Mouse (Mus musculus) MEL-GATA-1-ER (cell line): ENCODE results near the gene Rev1.
"Not testable (repeated sequence)": the region's sequence is repeated elsewhere in the genome, so short reads cannot be mapped to it uniquely, and the experiment has no call there.

Source experiments
- DNase-seq: peaks from one replicate; pipeline ENCODE4 v3.0.0-alpha.2; 2012; ENCODE audit warnings: low read depth; ENCODE audit errors: extremely low read depth

Gene Rev1

GRCm38 (mm10) chr1:38071326-38071725 lies 58.3 kb downstream of the Rev1 start:
- DNase-seq, result no peak

GRCm38 (mm10) chr1:38067276-38067675 lies 62.3 kb downstream of the Rev1 start:
- DNase-seq, result no peak

- DNase-seq, result not testable (repeated sequence)
Measured at GRCm38 (mm10) chr1:38062156-38062555, 67.4 kb downstream of the Rev1 start.

GRCm38 (mm10) chr1:38058417-38058816 lies 71.2 kb downstream of the Rev1 start:
- no peak for DNase-seq

- no peak for DNase-seq
Measured at GRCm38 (mm10) chr1:38055176-38055575, 74.4 kb downstream of the Rev1 start.

GRCm38 (mm10) chr1:38049562-38049961 lies 80.0 kb downstream of the Rev1 start:
- no peak for DNase-seq

GRCm38 (mm10) chr1:38048121-38048520 lies 81.5 kb downstream of the Rev1 start:
- DNase-seq, result no peak

- no peak for DNase-seq
Measured at GRCm38 (mm10) chr1:38038898-38039297, 90.7 kb downstream of the Rev1 start.

- DNase-seq, result no peak
Measured at GRCm38 (mm10) chr1:38037375-38037774, 92.2 kb downstream of the Rev1 start.

GRCm38 (mm10) chr1:38035521-38035920 lies 94.1 kb downstream of the Rev1 start:
- DNase-seq, result no peak

GRCm38 (mm10) chr1:38031391-38031790 lies 98.2 kb downstream of the Rev1 start:
- DNase-seq, result no peak

GRCm38 (mm10) chr1:38027301-38027700 lies 102.3 kb downstream of the Rev1 start:
- DNase-seq, result no peak

- no peak for DNase-seq
Measured at GRCm38 (mm10) chr1:38014551-38015203, 114.9 kb downstream of the Rev1 start.

- no peak for DNase-seq
Measured at GRCm38 (mm10) chr1:38012509-38012908, 117.1 kb downstream of the Rev1 start.

GRCm38 (mm10) chr1:38012104-38012503 lies 117.5 kb downstream of the Rev1 start:
- DNase-seq, result no peak

- DNase-seq, result peak; percentile 95
Measured at GRCm38 (mm10) chr1:38011647-38012046, 118.0 kb downstream of the Rev1 start.

- no peak for DNase-seq
Measured at GRCm38 (mm10) chr1:38006741-38007140, 122.9 kb downstream of the Rev1 start.

- no peak for DNase-seq
Measured at GRCm38 (mm10) chr1:38003046-38003445, 126.6 kb downstream of the Rev1 start.
